Mouse (Mus musculus) adrenal gland, adult 18-20 months (tissue): Measurements from ENCODE around the gene Msh3. TPM values are rescaled to one million over a fixed set of nuclear protein-coding genes. Genes with fewer than 3 reads are reported as not detected.

ENCODE experiments used
- total RNA-seq, 2 experiments: library from RNA; stranded (reverse); gene quantifications; 1 replicate in 1 of 2; 2 replicates in 1 of 2; pipeline ENCODE4 v1.2.3; 2021

Gene Msh3
- total RNA-seq, 2 experiments from 2014 or later = 10.1 to 16.3 TPM

Other genes starting within 250 kb of the Msh3 start
- gene Rasgrf2, start 223.3 kb downstream of the Msh3 start, total RNA-seq = 1 to 10 TPM; 3.5 to 4.9 TPM
- not detected for gene Gm20379, start 49.0 kb downstream of the Msh3 start, total RNA-seq
- gene Dhfr, start 277 bp downstream of the Msh3 start, total RNA-seq = 1 to 10 TPM; 2.0 to 2.7 TPM
- under 1 TPM; 0.38 to 0.76 TPM for gene Ankrd34b, start 70.9 kb upstream of the Msh3 start, total RNA-seq
- gene Fam151b, start 129.0 kb upstream of the Msh3 start, total RNA-seq = 1 to 10 TPM; 3.7 to 6.9 TPM
- 10 to 100 TPM; 24.1 to 25.4 TPM for gene Zfyve16, start 175.9 kb upstream of the Msh3 start, total RNA-seq
- gene Spz1, start 221.2 kb upstream of the Msh3 start, total RNA-seq = not detected